Mouse (Mus musculus): Measurements from ENCODE around the gene Slc7a5.

The Slc7a5 gene

DNA sequence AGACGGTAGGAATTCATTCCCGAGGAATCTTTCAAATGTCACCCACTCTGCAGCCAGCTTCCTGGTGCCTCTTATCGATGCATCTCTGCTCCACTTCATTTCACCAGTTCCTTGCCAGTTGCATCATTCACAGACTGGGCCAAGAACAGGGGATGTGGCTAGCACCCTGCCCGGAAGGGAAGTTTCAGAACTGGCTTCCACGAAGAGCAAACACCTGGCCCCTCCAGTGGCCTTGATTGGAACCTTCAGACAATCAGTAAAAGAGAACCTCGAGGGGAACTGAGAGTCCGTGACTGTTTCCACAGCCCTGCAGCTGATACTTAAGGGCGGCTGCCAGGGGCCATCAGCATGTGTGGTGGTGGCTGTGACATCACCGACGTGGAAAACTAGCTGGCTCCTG, 59.0 kb downstream of the Slc7a5 start:
- DNase-seq = no peak

DNA sequence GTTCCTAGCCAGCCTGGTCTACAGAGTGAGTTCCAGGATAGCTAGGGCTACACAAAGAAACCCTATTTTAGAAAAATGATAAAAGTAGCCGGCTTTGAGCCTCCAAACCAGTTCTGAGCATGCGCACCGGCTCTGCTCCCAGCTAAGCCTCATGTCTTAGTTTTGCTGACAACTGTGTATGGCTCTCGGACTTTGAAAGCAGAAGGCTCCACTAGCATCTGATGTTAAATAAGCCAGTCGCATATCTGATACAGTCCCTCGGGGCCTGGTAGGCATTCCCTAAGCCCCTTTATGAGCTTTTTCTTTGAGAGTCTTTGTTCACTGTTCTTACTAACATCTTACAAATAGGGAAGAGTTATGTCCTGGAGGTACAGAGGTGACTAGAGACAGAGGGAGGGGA, 59.5 kb downstream of the Slc7a5 start:
- DNase-seq = no peak

DNA sequence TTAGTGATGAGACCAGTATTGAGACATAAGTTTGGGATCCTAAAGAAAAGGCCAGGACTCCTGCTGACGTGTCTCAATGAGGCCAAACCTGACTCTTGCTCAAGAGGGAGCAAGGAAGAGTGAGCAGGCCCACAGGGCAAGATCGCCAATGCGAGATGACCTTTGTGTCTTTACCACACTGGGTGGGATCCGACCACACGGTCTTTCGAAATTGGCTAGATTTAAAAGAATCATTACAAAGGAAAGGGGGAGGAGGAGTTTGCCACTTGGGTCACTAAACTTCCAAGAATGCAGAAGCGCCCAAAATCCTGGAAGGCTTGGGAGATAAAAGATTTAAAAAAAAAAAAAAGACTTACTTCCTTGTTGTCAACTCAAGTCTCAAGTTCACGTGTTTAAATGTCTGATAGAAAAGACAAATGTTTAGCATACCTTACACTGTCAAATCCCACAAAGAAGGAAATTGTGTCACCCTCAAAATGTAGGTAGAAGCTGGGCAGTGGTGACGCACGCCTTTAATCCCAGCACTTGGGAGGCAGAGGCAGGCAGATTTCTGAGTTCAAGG, 60.2 kb downstream of the Slc7a5 start:
- DNase-seq = no peak

DNA sequence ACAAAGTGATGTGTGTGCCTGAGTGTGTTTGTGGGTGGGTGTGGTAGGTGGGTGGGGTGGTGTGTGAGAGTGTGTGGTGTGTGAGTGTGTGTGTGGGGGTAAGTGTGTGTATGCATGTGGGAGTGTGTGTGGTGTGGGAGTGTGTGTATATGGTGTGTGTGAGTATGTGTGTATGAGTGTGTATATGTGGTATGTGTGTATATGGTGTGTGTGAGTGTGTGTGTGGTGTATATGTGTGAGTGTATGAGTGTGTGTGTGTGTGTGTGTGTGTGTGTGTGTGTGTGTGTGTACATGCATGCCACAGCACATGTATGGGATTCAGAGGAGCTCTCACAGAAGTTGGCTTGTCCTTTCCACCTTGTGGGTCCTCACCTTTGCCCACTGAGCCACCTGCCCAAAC, 60.7 kb downstream of the Slc7a5 start:
- no peak for DNase-seq

DNA sequence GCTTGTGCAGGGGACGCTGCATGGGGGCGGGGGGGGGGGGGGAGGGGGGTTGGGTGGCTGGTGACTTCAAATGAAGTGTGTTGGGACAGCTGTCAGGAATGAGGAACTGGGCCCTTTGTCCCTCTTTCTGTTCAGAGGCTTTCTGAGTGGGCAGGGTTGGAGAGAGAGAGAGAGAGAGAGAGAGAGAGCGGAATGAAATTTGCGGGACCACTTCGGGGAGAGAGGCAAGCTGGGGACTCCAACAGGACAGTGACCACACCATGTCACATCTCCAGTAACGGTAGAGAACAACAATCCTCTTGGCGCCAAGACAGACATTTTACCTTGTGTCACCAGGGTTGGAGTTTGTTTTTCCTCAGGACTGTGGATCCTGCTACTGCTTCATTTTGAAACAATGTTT, 62.7 kb downstream of the Slc7a5 start:
- no peak for DNase-seq

DNA sequence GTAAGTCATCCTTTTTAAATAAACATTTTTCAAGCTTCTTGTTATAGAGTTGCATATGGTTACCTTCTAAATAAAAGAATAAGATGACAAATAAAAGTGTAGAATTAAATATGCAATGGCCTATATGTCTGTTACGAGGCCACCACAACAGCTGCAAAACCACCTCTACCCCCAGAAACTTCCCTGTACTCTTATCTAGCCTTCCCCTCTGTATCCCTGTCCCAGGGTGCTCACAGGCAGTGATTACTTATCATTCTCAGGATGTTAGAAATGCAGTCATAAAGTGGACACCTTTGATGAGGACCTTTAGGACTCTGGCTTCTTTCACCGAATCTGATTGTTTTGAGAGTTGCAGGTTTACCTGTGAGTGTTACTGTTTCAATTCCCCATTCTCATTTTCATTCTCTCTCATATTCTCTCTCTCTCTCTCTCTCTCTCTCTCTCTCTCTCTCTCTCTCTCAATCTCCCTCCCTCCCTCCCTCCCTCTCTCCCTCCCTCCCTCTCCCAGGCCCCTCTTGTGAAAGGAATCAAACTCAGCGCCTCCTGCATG, 64.2 kb downstream of the Slc7a5 start:
- no peak for DNase-seq

DNA sequence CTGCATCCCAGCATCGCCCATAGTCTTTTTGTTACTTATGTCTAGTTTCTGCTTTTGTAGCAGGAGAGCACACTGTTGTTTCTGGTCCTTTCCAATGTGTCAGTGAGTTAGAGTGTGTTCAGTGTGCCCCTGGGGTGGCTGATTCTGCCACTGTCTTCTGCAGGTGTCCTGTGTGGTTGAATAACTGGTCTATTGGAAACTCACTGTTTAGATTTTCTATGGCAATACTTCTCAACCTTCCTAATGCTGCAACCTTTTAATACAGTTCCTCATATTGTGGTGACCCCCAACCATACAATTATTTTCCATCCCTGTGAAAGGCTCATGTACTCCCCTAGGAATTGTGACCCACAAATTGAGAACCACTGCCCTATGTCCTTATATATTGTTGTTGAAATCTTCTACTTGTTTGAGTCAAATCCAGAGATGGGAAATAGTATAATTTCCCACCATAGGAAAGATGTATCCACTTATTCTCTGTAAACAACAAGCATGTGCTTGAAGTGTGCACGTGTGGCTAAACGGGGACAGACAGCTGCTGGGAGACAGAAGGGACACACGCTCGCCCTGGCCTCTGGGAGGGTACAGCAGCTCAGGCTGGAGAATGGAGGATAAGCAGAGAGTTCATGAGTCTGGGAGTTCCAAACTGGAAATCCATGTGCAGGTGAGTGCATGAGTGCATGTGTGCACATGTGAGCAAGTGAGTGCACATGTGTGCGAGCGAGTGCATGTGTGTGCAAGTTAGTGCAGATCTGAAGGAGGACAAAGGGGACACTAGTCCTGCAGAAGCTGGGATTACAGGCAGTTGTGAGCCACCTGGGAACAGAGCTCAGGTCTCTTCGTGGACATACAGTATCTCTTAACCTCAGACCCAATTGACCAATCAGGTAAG, 65.2 kb downstream of the Slc7a5 start:
- DNase-seq = no peak

DNA sequence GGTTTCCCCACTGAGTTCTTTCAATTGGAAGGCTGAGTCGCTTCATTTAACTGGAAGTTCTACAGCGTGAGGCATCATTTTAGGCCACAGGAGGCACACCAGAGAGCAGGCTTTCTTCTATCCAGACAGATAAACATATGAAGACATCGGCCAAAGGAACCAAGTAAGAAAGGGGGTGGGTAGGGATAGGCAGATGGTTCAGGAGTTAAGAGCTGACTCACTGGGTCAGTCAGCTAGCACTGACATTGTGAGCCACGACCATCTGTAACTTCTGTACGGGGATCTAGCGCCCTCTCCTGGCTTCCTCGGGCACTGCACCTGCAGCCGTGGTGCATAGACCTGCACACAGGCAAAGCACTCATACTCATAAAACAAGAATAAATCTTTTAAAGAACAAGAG, 66.3 kb downstream of the Slc7a5 start:
- DNase-seq = peak; percentile 52

DNA sequence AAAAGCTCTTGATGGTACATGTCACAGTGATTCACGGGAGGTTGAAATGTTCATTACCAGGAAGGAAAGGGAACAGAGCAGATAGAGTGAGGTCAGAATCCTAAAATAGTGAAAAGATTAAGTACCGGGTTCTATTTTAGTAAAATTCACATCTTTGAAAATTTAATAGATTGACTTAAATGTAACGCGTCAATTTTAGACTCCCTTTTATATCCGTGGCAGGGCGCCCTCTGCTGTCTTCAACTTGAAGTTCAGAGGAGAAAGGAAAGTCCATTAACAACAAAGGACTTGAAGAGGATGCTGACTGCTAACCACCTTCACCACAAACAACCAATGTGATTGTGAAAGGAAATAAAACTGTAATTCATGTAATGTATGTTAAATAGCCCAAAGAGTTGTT, 75.0 kb downstream of the Slc7a5 start:
- DNase-seq = peak; percentile 79

DNA sequence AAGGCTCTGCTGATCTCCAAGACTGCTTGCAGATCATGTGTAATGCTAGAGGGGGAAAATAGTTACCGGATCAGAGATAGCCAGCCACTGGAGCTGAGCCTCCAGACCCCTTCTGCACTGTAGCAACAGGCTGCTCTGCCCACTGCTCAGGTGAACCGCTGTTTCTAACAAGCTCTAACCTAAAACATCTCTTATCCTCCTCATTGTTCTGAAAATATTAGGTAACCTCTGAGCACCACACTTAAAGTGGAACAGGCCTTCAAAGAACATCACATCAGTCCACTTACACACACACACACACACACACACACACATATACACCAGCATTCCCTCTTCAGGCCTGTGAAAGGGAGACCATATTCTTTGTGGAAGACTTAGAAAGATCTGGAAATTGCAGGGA, 75.4 kb downstream of the Slc7a5 start:
- no peak for DNase-seq
